Mouse (Mus musculus): Measurements from ENCODE around the gene Heg1.

Gene Heg1

GRCm38 (mm10) chr16:33684162-33684702, at the start of gene Heg1:
Gene Heg1, plus strand, starts transcription at chr16:33684370.
- peak; percentile 67 for DNase-seq

- no peak for DNase-seq
These were observed 48.2 kb upstream of the Heg1 start for GRCm38 (mm10) chr16:33635836-33636595.

GRCm38 (mm10) chr16:33641779-33642178, 42.4 kb upstream of the Heg1 start:
- DNase-seq = no peak

- DNase-seq = no peak
These were observed 31.1 kb upstream of the Heg1 start for GRCm38 (mm10) chr16:33653116-33653515.

GRCm38 (mm10) chr16:33655443-33655842, 28.7 kb upstream of the Heg1 start:
- DNase-seq = no peak

GRCm38 (mm10) chr16:33657191-33657590, 27.0 kb upstream of the Heg1 start:
- no peak for DNase-seq

GRCm38 (mm10) chr16:33658121-33658520, 26.0 kb upstream of the Heg1 start:
- DNase-seq = no peak

- no peak for DNase-seq
These were observed 24.6 kb upstream of the Heg1 start for GRCm38 (mm10) chr16:33659521-33659920.

- DNase-seq = peak; percentile 81
These were observed 24.0 kb upstream of the Heg1 start for GRCm38 (mm10) chr16:33660125-33660524.

GRCm38 (mm10) chr16:33662841-33663240, 21.3 kb upstream of the Heg1 start:
- DNase-seq = no peak

GRCm38 (mm10) chr16:33666226-33666625, 17.9 kb upstream of the Heg1 start:
- no peak for DNase-seq

GRCm38 (mm10) chr16:33666985-33667538, 17.1 kb upstream of the Heg1 start:
- DNase-seq = no peak

GRCm38 (mm10) chr16:33668448-33668847, 15.7 kb upstream of the Heg1 start:
- no peak for DNase-seq

GRCm38 (mm10) chr16:33669072-33669471, 15.1 kb upstream of the Heg1 start:
- DNase-seq = no peak

- no peak for DNase-seq
These were observed 13.8 kb upstream of the Heg1 start for GRCm38 (mm10) chr16:33670340-33670739.

GRCm38 (mm10) chr16:33670933-33671332, 13.2 kb upstream of the Heg1 start:
- DNase-seq = no peak

- DNase-seq = no peak
These were observed 12.0 kb upstream of the Heg1 start for GRCm38 (mm10) chr16:33672188-33672587.

- DNase-seq = no peak
These were observed 11.5 kb upstream of the Heg1 start for GRCm38 (mm10) chr16:33672643-33673042.

GRCm38 (mm10) chr16:33673530-33674109, 10.6 kb upstream of the Heg1 start:
- peak; percentile 40 for DNase-seq

- no peak for DNase-seq
These were observed 8.9 kb upstream of the Heg1 start for GRCm38 (mm10) chr16:33675151-33675847.

GRCm38 (mm10) chr16:33675848-33676184, 8.4 kb upstream of the Heg1 start:
- peak; percentile 52 for DNase-seq

- peak; percentile 65 for DNase-seq
These were observed 7.5 kb upstream of the Heg1 start for GRCm38 (mm10) chr16:33676347-33677312.
